Mouse (Mus musculus): Measurements from ENCODE around the gene Nrip1.

Nrip1 gene

DNA sequence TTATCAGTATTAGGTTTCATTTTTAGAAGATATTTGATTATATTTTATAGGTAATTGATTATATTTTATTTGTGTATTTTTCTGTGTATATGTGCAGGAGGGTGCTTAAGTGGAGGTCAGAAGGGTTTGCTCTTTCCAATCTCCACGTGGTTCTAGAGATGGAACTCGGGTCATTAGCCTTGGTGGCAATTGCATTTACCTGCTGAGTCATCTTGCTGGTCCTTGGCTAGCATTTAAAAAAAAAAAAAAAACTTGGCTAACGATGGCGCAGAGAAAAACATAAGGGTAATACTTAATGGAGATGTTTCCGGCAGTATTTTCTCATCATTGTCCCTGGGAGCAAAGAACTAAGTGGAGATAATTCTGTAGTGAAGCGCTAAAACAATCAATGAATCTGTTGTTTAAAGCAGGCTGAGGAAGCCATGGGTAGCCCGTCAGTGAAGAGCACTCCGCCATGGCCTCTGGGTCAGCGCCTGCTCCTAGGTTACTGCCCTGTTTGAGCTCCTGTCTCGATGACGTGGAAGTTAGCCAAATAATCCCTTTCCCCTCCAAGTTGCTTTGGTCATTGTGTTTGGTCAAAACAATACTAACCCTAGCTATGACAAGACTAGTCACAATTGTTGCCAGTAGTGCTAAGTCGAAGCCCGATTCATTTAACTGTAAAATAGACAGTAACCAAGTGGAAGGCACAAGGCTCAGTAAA lies 25.8 kb downstream of the Nrip1 start:
- no peak for DNase-seq (ENCODE audit: low spot score in 2 of 2)

DNA sequence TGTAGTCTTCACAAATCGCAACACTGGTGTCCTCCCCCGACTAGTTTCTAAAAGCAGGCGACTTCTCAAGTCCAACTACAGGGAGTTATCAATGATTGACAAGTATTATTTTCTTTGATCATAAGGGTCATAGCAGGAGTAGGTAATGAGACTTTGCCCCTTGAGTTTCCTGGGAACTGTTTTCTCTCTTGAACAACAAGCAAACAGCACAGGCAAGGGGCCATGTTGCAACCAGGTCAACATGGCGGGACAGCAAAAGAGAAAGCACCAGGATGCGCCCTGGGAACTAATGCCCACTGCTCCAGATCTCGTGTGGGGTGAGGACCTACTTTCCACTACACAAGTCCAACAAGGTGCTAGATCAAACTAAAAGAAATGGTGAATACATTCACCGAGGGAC lies 27.3 kb downstream of the Nrip1 start:
- no peak for DNase-seq (ENCODE audit: low spot score in 2 of 2)

DNA sequence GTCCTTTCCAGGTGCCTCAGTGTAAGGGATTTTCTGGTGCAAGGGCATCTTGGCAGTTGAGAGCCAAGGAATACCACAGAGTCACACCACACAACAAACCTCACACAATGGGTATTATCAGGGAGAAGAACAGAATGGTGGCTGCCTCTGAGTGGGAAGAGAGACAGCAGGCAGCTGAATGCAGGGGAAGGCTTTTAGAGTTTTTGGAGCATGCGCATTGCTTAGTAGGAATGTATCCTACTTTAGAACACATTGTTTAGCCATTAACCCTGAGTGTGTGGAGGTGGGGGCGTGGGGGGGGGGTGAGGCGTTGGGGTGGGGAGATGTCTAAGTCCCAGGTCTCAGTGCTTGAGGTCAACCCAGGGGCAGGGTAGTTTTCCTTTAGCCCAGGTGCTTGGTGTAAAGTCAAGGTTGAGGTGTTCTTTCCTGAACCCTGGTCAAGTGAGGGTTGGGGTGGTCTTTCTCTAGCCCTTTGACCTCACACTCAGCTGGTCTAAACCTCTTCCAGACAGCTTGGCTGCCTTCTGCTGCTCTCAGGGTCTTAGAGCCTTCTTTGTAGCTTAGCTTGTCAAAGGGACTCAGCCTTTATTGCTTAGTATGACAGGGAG lies 28.8 kb downstream of the Nrip1 start:
- DNase-seq (ENCODE audit: low spot score in 2 of 2), result no peak

DNA sequence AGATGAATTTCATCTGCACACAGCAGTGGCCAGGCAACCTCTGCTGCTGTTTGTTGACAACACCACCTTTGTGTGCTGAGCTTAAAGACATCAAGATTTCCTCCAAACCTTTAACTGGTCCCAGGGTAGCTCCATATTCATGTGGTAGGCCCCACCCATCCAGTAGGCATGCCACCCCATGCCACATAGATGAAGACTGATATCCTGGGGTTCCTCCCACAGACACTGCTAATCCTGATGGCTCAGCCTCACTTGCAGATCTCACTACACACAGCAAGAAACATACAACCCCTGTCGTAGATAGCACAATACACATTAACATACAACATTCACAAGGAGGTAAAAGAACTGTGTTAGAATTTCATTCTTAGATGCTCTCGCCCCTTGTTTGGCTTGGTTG lies 29.6 kb downstream of the Nrip1 start:
- no peak for DNase-seq (ENCODE audit: low spot score in 2 of 2)

DNA sequence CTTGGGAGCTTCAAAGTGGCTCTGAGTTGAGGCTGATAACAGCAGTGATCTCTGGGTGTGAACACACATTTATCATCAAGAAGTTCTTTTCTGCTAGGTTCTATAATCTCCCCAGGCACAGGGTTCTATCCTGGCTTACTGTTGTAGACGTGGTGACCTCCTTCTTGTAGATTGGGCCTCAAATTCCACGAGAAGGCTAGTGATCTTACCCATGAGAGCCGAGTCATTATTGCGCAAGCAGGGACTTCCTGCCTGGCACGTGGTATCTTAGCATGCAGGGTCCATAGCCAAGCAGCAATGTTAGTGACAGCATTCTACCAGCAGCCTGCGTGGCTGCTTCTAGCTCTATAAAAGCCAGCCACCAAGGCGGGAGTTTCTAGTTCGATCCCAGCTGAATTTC lies 32.0 kb downstream of the Nrip1 start:
- DNase-seq (ENCODE audit: low spot score in 2 of 2), result no peak

DNA sequence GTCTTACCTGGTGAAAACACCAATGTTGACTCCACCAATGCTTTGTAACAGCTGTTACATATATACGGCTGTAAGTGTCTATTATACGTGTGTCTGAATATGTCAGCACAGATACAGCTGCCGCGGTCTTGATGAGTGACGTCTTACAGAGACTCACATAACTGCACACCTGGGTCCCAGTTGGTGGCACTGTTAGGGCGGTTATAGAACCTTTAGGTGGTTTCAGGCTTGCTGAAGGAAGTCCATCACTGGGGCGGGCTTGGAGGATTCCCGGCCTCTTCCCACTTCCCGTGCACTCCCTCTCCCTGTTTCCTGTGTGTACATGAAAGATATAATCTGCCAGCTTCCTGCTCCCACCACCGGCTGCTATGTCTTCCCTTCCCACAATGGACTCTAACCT lies 34.4 kb downstream of the Nrip1 start:
- no peak for DNase-seq (ENCODE audit: low spot score in 2 of 2)

DNA sequence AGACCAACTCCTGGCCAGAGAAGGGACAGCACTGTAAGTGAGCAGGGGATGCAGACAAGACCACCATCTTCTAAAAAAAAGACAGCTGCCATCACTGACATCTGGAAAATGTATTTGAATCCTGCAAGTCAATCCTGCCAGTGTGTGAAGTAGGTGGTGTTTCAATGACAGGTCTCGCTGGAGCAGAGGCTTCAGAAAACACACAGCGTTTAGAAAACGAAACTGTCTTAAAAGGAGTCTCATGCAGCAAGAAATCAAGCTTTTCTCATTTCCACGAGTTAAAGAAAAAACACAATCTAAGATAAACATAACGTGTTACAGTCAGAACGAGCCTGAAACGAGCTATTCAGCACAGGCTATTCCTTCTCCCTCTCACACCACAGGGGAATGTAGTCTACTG lies 36.3 kb downstream of the Nrip1 start:
- no peak for DNase-seq (ENCODE audit: low spot score in 2 of 2)

DNA sequence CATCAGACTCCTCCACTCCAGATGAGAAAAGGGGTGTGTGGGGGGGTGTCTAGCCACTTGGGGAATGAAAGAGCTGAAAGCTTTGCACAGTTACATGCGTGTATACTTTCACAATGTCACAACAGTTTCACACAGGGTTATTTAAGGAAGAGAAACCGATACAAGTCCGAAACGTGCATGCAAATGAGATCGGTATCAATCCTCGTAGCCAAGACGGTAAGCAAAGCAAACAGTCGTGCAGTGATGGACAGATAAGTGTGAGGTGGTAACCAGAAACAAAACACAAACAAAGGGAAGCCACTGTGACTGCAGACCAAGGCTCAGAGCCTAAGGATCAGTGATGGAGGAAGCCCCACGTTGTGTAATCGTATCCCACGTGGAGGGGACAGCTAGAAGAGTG lies 36.7 kb downstream of the Nrip1 start:
- DNase-seq (ENCODE audit: low spot score in 2 of 2), result no peak

DNA sequence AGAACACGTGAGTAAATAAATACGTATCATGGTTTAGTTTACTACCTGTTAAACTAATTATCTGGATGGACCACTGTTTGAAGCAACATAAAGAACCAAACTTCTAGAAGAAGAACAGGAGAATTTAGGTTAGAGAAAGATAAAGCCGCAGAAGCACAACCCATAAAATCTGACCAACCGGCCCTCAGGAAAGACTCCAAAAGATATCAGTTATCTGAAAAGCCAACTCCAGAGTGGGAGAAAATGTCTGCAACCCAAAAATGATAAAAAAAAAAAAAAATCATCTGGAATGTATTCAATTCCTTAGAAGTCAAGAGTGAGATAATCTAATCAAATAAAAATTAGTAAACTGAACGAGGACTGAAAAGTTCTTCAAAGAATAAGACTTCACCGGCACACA lies 37.7 kb downstream of the Nrip1 start:
- no peak for DNase-seq (ENCODE audit: low spot score in 2 of 2)

DNA sequence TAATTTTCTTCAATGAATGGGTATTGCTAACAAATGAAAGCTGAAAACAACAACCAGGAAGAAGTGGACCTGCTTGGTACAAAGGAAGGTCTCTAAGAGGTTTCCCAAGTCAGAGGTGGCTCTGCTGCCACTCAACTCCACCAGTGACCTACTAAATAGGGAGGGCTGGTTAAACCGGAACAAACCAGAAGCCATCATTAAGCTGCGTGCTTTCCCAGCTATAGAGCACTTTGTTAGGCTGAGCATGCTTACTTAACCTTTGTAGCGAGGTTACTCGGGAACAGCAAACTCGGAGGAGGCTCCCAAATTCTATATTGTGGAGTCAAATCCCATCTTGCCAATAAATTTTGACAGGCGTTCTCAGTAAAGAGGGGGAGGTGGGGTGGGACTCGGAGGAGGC lies 41.5 kb downstream of the Nrip1 start:
- DNase-seq (ENCODE audit: low spot score in 2 of 2), result no peak

DNA sequence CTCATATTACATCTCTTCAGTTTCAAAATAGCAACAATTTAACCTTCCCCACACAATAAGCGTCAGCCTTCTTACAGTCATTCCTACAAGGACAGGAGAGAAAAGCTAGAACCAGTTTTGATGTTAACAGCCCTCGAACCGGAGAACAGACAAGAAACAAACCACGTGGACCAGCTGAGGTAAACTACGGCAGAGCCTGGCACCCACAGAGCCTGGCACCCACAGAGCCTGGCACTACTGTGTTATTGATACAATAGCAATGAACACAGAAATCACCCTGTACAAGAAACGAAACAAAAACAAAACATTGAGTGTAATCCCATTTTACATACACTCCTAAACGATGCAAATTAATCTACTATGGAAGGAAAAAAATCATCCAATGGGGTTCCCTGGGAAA lies 42.4 kb downstream of the Nrip1 start:
- no peak for DNase-seq (ENCODE audit: low spot score in 2 of 2)

DNA sequence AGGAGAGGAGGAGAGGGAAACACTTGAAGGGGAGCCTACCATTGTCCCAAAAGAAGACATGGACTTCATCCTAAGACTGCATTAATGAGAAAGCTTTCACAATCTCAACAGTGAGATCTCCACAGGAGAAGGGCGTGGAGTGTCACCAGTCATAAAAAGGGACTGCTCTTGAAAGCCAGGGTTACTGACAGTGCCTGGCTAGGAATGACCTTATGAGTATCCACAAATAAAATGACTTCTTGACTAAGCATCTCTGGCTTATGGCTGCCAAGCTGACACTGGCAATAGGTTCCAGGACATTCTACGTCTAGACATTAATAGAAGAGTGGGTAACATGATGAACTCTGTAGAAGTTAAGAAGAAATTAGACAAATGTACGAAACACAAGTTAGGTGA lies 48.3 kb downstream of the Nrip1 start:
- DNase-seq (ENCODE audit: low spot score in 2 of 2), result no peak

DNA sequence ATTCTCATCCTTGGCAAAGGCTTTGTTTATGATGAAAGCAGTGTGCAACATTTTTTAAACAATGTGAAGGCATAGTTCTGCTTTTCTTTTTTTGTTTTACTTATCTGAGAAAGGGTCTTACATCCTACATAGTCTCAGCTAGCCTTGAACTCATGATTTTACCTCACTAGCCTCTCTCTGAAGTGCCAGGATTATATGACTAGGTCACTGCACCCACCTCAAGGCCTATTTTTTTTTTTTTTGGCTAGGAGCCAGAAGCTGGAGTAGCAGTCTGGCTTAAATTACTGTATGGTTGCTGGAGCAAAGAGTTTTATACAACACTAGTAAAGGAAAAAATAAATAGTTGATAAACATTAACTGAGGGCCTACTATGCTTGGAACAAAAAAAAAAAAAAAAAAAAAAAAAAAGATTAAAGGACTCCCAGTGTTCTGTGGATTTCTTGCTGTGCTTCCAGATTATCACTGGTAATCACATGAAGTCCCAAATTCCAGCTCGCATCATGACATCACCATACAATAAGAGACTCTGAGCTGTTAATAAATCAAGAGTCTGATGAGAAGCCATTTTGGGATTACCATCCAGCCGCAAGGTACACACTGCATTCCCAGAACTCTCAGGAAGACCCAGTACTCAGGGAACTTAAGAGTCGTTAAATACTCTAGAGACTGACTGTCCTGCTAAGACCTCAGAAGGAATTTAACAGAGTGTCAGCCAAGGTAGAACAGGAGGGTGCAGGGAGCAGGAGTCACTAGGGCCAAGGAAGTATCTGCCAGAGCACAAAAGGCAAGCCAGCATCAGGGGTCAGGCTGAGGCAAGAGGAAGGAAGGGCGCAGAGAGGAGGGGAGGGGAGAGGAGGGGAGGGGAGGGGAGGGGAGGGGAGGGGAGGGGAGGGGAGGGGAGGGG lies 49.0 kb downstream of the Nrip1 start:
- no peak for DNase-seq (ENCODE audit: low spot score in 2 of 2)

DNA sequence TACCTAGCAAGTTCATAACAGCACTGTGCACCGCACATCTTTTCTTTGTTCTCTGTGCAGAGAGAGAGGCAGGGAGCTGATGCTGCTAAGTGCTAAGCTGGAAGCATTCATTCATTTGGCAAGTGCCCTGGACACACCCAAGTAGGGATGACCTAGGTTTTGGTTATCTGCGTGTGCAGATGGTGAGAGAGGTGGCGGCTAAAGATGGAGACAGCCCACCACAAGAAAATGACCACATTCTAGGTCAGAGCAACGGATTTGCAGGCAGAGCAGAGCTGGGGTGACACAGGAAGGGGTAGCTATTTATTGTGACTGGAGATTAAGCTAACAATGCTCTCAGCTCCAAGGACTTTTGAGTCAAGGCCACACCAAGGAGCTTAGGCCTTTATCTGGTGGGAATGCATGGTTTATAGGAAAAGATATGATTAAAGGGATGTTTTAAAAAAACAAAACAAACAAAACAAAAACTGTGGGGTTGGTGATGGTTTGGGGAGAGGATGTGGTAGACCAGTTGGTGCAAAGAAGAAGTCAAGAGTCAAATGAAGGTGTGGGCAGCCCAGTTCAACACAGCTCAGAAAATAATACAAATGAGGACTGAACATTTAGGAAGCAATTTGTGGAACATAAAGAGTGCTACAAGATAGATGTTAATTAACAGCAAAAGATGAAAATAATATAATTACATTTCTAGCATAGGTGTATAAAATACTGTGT lies 49.9 kb downstream of the Nrip1 start:
- DNase-seq (ENCODE audit: low spot score in 2 of 2), result no peak

DNA sequence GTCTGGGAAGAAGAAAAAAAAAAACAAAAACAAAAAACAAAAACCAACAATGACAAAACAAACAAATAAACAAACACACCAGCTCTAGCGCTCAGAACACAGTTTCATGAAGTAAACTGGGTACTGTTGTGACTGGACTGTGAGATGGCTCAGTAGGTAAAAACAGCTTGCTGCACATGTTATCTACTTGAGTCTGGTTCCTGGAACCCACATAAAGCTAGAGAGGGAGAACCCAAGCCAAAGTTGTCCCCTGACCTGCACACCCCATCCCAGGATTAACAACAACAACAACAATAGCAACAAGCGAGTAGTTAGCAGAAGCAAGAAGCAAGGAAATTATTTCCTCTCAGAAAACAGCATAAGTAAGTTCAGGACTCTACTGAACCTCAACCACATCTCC lies 50.5 kb downstream of the Nrip1 start:
- no peak for DNase-seq (ENCODE audit: low spot score in 2 of 2)

DNA sequence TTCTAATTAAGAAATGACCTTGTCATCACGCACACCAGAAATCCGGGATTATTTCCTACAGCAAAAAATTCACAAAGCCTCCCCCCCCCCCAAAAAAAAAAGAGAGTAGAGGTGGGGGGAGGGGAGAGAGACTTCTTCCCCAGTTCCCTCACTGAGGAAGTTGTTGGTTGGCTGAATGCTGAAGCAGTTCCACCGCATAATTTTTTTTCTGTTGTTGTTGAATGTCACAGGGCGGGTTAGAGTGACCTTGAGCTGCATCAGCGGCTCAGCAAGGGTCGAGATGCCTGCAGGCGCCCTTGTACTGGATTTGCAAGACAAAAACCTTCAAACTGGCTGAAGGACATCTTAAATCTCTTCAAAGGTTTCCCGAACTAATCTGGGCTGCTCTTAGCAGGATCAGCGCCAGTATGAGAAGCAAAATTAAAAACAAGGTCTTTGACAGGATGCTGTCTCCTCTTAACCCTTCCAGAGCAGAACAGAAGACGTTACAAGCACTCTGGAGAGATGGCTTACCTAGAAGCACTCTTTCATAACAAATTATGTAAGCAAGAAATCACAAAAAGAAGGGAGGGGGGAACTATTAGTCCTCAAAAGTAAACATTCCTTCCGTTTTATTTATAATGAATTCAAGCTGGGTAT lies 52.0 kb downstream of the Nrip1 start:
- DNase-seq (ENCODE audit: low spot score in 2 of 2), result no peak

DNA sequence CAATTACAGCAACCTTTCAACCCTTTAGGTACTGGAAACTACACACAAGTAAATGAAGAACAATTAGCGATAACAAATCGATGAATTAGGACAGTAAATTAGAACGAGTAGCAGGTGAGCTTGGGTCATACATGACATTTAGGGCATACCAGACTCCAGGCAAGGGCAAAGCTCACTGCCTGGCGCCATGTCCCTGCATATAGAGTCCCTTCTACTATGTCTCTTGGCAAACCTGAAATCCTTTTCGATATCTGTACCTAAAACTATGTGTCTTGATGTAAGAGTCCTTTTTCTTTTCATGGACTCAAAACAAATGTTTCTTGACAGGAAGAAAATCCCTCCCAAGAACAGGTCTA lies 53.5 kb downstream of the Nrip1 start:
- DNase-seq (ENCODE audit: low spot score in 2 of 2), result no peak

DNA sequence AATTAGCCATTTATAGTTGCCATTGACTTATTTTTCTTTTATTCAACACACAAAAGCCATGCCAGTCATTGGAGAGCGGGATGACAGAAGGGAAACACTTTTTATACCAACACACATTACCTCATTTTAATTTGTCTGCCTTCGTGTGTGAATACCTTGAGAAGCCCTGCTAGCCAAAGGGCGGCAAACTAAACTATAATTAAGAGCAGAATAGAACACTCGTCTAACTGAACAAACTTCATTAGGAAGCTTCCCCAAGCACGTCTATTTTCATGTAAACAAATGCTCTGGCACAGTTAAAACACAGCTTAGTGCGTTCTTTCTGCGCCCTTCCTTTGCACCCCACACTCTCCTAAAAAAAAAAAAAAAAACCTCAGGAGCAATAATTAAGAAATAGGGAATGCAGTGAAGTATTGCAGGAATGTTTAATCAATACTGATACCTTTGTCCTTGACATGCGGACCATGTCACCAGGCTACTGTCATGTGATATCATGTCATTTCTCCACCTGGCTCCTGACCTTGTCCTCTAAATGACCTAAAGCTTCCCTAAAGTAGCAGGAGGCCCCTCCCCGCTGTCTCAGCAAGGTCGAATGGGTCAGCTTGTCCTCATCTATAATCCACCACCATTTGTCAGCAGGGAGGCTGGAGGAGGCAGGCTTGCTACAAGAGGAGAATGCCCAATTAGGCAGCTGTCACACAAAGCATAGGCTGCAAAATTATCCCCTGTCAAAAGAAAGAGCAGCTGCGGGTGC lies 54.1 kb downstream of the Nrip1 start:
- no peak for DNase-seq (ENCODE audit: low spot score in 2 of 2)

DNA sequence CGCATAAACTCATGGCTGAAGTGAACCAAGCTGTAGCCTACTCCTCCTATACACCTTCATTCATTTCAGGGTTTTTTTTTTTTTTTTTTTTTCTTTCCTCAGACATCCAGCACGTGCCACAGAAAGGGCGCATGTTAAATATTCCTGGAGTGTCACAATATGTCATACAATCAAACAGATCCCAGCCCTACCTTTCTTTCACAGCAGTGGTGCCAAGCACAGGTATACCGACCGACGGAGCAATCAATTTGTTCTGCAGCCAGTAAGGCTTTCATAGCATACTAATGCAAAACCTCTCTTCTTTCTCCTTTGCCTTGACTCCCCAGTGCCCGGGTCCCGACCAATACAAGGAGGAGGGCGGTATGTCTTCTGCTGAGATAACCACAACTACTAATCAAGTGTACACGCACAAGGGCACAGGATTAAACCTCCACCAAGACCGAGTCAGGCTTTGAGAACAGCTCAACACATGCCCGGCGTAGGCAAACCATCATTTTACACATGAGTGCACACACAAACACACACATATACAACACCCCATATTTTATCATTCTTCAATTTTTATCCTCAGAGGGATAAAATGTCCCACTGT lies 55.2 kb downstream of the Nrip1 start:
- DNase-seq (ENCODE audit: low spot score in 2 of 2), result no peak

DNA sequence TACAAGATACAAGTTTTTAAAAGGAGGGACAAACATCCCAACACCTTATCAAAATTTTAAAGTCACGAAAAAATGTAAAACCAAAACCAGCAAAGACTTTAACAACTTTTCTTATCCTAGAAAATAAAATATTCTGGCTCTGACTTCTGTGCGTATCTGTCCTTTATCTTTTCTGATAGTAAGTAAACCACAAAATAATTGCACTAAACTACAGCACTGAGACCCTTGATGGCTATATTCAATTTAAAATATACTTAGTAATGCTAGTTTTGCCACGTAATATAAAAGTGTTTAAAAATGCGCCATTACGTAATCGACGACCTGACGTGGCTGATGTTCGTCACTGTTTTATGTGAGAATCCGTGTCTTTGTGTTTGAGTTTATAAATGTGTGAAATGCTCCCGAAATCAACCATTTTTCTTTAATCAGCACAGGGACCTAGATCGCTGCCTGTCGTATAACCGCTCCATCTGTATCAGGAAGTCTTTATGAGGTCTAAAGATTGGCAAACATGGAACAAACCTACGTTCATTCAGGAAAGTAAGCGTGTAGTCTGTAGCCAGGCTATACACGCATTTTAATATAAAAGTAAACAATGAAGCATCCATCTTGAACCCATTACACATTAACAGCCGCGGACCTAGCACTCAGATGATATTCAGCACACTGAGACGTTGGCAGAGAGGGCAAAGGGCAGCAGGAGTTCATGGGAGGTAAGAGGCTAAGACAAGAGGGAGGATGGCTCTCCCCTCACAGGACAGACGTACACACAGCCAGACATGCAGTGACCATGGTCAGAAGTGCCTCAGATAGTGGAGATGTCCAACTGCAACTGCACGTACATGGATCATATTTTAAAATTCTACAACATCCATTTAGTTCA lies 56.4 kb downstream of the Nrip1 start:
- no peak for DNase-seq (ENCODE audit: low spot score in 2 of 2)
